Mouse (Mus musculus): ENCODE measurements at regions not wholly inside any gene's neighbourhood (a gene's known extent, or its start where the extent isn't known, plus 50 kb on each side); places are given as distances from the start of the nearest gene placed in this dataset.

- H3K9ac ChIP-seq (ENCODE audit: low read depth, low read length): no peak overlapping the region
- no peak for DNase-seq
- no peak overlapping the region for H3K27ac ChIP-seq
- H3K4me3 ChIP-seq: no peak overlapping the region
- no peaks in the 10 kb centered on the region for H3K27me3 ChIP-seq (ENCODE audit: control insufficient read depth, insufficient read depth, low read length)
- H3K79me2 ChIP-seq (replicated peaks; ENCODE audit: control insufficient read depth, insufficient read depth, low read length): no peaks in the 10 kb centered on the region
- no peak for TF ChIP-seq EP300 (IDR thresholded peaks at IDR 0.05; ENCODE audit: insufficient read depth, low read depth, low read length)
- TF ChIP-seq POLR2A (IDR thresholded peaks at IDR 0.05; ENCODE audit: insufficient read depth, low read depth, low read length): no peak
- TF ChIP-seq CTCF (IDR thresholded peaks at IDR 0.05): no peak
- no peaks in the 10 kb centered on the region for H3K4me1 ChIP-seq (ENCODE audit: control insufficient read depth, insufficient read depth, low read length)
- intact Hi-C loops (cut with DNase I): no loop called here
- no peaks in the 10 kb centered on the region for H3K36me3 ChIP-seq (ENCODE audit: control insufficient read depth, insufficient read depth, low read length)
Observed at GRCm38 (mm10) chr1:124756721-124757120, 678.8 kb downstream of the Actr3 start.

DNA sequence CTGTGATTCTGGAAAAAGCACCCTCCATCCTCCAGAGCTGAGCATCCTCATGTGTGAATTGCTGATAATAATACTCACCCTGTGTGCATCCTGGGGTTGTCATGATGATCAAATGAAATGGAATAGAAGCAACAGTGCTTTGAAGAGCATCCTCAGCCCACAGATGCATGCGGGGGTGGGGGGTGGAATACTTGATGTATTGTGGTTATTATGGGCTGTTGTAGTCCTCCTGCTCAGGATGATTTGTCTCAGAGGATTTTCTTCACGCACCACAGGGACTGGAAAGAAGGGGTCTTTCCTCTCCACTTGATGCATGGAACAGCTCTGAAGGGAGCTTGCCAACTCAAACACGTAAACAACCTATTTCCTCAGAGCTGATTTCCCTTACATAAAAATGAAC lies 694.4 kb upstream of the Dpp10 start:
- WGBS: 51% methylated on average over 3 of the region's 3 CpGs

DNA sequence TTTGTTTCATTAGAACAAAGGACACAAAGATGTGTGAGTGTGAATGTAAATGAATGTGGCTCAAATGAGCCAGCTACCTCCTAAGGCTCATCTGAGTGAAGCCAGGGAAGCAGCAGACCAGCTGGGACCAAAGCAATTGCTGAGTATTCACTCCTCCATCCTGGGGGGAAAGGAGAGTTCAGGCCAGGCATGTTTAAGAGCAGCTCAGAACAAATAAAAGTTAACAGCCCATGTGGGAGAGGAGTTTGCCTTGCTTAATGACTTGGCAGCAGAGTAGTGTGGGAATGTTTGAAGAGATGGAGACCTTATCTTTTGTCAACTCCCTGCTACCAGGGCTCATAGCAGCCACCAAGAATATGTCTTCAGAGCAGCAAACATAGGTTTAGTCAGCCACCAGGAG lies 685.0 kb upstream of the Dpp10 start:
- no peaks in the 10 kb centered on the region for H3K4me1 ChIP-seq (ENCODE audit: control insufficient read depth, insufficient read depth, low read length)
- intact Hi-C loops (cut with DNase I): no loop called here
- H3K27me3 ChIP-seq (ENCODE audit: control insufficient read depth, insufficient read depth, low read length): no peaks in the 10 kb centered on the region
- no peaks in the 10 kb centered on the region for H3K79me2 ChIP-seq (replicated peaks; ENCODE audit: control insufficient read depth, insufficient read depth, low read length)
- H3K4me3 ChIP-seq: no peak overlapping the region
- TF ChIP-seq EP300 (IDR thresholded peaks at IDR 0.05; ENCODE audit: insufficient read depth, low read depth, low read length): no peak
- no peak for TF ChIP-seq CTCF (IDR thresholded peaks at IDR 0.05)
- no peak for TF ChIP-seq POLR2A (IDR thresholded peaks at IDR 0.05; ENCODE audit: insufficient read depth, low read depth, low read length)
- no peak overlapping the region for H3K27ac ChIP-seq
- no peaks in the 10 kb centered on the region for H3K36me3 ChIP-seq (ENCODE audit: control insufficient read depth, insufficient read depth, low read length)
- no peak for DNase-seq
- H3K9ac ChIP-seq (ENCODE audit: low read depth, low read length): no peak overlapping the region

More for the DNA sequence above, 694.4 kb upstream of the Dpp10 start:
- Histone ChIP-seq H3K36me3 (ENCODE audit: control insufficient read depth, insufficient read depth, low read length) (no peaks in the 10 kb centered on the region), H3K4me1 (ENCODE audit: control insufficient read depth, insufficient read depth, low read length) (no peaks in the 10 kb centered on the region), H3K27ac (no peak overlapping the region), H3K79me2 (replicated peaks; ENCODE audit: control insufficient read depth, insufficient read depth, low read length) (no peaks in the 10 kb centered on the region), H3K27me3 (ENCODE audit: control insufficient read depth, insufficient read depth, low read length) (no peaks in the 10 kb centered on the region), H3K4me3 (no peak overlapping the region), H3K9ac (ENCODE audit: low read depth, low read length) (no peak overlapping the region)
- no peak for DNase-seq
- TF ChIP-seq POLR2A (IDR thresholded peaks at IDR 0.05; ENCODE audit: insufficient read depth, low read depth, low read length): no peak
- TF ChIP-seq CTCF (IDR thresholded peaks at IDR 0.05): no peak
- TF ChIP-seq EP300 (IDR thresholded peaks at IDR 0.05; ENCODE audit: insufficient read depth, low read depth, low read length): no peak
- intact Hi-C loops (cut with DNase I): no loop called here

DNA sequence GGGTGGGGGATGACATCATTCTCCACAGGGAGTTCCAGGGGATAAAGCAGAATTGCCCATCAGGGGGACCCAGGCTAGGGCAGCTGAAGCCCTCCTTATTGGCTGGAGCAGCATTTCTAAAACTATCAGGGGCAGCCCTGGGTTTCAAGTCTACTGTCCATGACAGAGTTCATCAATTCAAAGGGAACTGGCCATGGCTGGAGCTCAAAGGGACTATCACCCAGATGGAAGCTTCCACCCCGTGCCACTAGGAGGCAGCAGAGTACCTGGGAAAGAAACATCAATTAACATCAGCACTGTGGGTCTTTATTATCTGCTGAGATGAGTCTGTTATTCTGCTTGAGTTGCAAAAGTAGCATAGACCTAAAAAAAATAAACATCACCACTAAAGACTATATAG lies 672.7 kb upstream of the Dpp10 start:
- Histone ChIP-seq H3K79me2 (replicated peaks; ENCODE audit: control insufficient read depth, insufficient read depth, low read length) (no peaks in the 10 kb centered on the region), H3K27me3 (ENCODE audit: control insufficient read depth, insufficient read depth, low read length) (no peaks in the 10 kb centered on the region), H3K27ac (no peak overlapping the region), H3K36me3 (ENCODE audit: control insufficient read depth, insufficient read depth, low read length) (no peaks in the 10 kb centered on the region), H3K4me1 (ENCODE audit: control insufficient read depth, insufficient read depth, low read length) (no peaks in the 10 kb centered on the region), H3K4me3 (no peak overlapping the region), H3K9ac (ENCODE audit: low read depth, low read length) (no peak overlapping the region)
- 0% methylated on average over 1 of the region's 1 CpGs for WGBS
- TF ChIP-seq EP300 (IDR thresholded peaks at IDR 0.05; ENCODE audit: insufficient read depth, low read depth, low read length): no peak
- TF ChIP-seq CTCF (IDR thresholded peaks at IDR 0.05): peak; percentile 63
- intact Hi-C loops (cut with DNase I): no loop called here
- DNase-seq: peak in 1 of 2 experiments; percentile 17

- TF ChIP-seq CTCF (IDR thresholded peaks at IDR 0.05): no peak
- TF ChIP-seq EP300 (IDR thresholded peaks at IDR 0.05; ENCODE audit: insufficient read depth, low read depth, low read length): no peak
- no peak for TF ChIP-seq POLR2A (IDR thresholded peaks at IDR 0.05; ENCODE audit: insufficient read depth, low read depth, low read length)
- DNase-seq: no peak
- no peaks in the 10 kb centered on the region for H3K27me3 ChIP-seq (ENCODE audit: control insufficient read depth, insufficient read depth, low read length)
- WGBS: 65% methylated on average over 2 of the region's 2 CpGs
- no peaks in the 10 kb centered on the region for H3K36me3 ChIP-seq (ENCODE audit: control insufficient read depth, insufficient read depth, low read length)
- H3K4me3 ChIP-seq: no peak overlapping the region
- no peak overlapping the region for H3K9ac ChIP-seq (ENCODE audit: low read depth, low read length)
- H3K27ac ChIP-seq: no peak overlapping the region
- no peaks in the 10 kb centered on the region for H3K79me2 ChIP-seq (replicated peaks; ENCODE audit: control insufficient read depth, insufficient read depth, low read length)
- H3K4me1 ChIP-seq (ENCODE audit: control insufficient read depth, insufficient read depth, low read length): no peaks in the 10 kb centered on the region
- intact Hi-C loops (cut with DNase I): no loop called here
Observed at GRCm38 (mm10) chr1:124706246-124706645, 660.9 kb upstream of the Dpp10 start.

GRCm38 (mm10) chr1:124674420-124674819 lies 629.1 kb upstream of the Dpp10 start:
- Histone ChIP-seq H3K9ac (ENCODE audit: low read depth, low read length) (no peak overlapping the region), H3K27me3 (ENCODE audit: control insufficient read depth, insufficient read depth, low read length) (no peaks in the 10 kb centered on the region), H3K4me3 (no peak overlapping the region), H3K27ac (no peak overlapping the region), H3K79me2 (replicated peaks; ENCODE audit: control insufficient read depth, insufficient read depth, low read length) (no peaks in the 10 kb centered on the region), H3K36me3 (ENCODE audit: control insufficient read depth, insufficient read depth, low read length) (no peaks in the 10 kb centered on the region), H3K4me1 (ENCODE audit: control insufficient read depth, insufficient read depth, low read length) (no peaks in the 10 kb centered on the region)
- no peak for DNase-seq
- WGBS: 31% methylated on average over 2 of the region's 2 CpGs
- intact Hi-C loops (cut with DNase I): no loop called here
- no peak for TF ChIP-seq POLR2A (IDR thresholded peaks at IDR 0.05; ENCODE audit: insufficient read depth, low read depth, low read length)
- TF ChIP-seq CTCF (IDR thresholded peaks at IDR 0.05): no peak
- TF ChIP-seq EP300 (IDR thresholded peaks at IDR 0.05; ENCODE audit: insufficient read depth, low read depth, low read length): no peak
